Mouse (Mus musculus) ES-Bruce4 (cell line): ENCODE measurements around the gene Gpcpd1.

ENCODE experiments used
- CTCF ChIP-seq: IDR thresholded peaks from one replicate; pipeline ENCODE4 v1.8.1; 2011; ENCODE audit warnings: low read depth, low read length
- POLR2A ChIP-seq: IDR thresholded peaks from one replicate; pipeline ENCODE4 v1.8.1; 2011; ENCODE audit warnings: low read length; ENCODE audit not compliant: insufficient read depth

DNA sequence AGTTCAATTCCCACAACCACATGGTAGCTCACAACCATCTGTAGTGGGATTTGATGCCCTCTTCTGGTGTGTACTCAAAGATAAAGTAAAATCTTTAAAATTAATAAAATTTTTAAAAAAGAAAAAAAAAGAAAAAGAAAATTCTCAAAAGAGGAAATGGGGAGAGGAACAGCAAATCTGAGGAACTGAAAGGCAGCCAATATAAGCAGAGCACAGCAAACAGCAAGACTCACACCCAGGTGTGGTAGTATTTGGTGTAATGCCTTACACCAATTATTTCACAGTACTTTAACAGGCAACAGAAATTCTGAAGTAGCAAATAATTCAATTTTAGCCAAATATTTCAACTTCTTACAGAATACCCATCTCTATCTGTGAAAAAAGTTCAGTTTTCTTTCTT, 16.7 kb downstream of the Gpcpd1 start:
- TF ChIP-seq CTCF (no peak), POLR2A (no peak)
